Mouse (Mus musculus): ENCODE measurements around the gene Gm14399. TPM values are rescaled to one million over a fixed set of nuclear protein-coding genes. Genes with fewer than 3 reads are reported as not detected.
"Not testable (repeated sequence)": the region's sequence is repeated elsewhere in the genome, so short reads cannot be mapped to it uniquely, and the experiment has no call there.

Gene Gm14399
- polyA plus RNA-seq (2015; fragmentation: Nextera tagmentation; extraction: Ambion mirVana), result 5.3 and 6.1 TPM in 2 replicates

DNA sequence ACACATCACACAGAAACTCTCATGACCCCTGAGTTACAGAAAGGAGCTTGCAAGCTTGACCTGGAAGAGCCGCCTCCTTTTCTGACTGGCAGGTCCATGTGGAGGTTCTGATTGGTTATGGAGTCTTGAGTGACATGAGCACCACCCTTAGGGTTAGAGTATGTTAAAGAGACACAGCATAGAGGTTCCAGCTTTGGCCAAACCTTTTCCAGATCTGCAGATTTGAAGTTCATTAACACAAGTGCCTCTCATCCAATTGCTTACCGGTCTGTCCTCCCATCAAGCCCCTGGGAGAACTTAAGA, at the start of gene Gm14399:
Gene Gm14399 (minus strand): TSS at position 20 of the 303 bp plus-strand sequence.
- not testable (repeated sequence) for H3K4me1 ChIP-seq; H3K9me3 ChIP-seq (replicated peaks); H3K36me3 ChIP-seq; H3K27me3 ChIP-seq; H3K27ac ChIP-seq; ATAC-seq (replicated peaks; ENCODE audit: low FRiP score)
- peak within 1 kb of the TSS; percentile 48 for H3K4me2 ChIP-seq
- H3K4me3 ChIP-seq (replicated peaks), result peak within 1 kb of the TSS; percentile 51
- WGBS, result 0% methylated on average over 1 of the region's 2 CpGs
- peak within 1 kb of the TSS; percentile 36; the same call in 1 of the 2 replicates for H3K9ac ChIP-seq

DNA sequence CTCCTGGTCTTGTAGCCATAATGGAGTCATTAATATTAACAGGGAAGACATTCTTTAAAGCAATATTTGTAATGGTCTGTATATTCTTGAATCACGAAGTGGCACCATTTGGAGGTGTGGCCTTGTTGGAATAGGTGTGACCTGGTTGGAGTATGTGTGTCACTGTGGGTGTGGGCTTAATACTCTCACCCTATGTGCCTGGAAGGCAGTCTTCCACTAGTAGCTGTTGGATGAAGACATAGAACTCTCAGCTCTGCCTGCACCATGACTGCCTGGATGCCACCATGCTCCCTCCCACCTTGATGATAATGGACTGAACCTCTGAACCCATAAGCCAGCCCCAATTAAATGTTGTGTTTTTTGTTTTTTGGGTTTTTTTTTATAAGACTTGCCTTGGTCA, 37.2 kb upstream of the Gm14399 start:
- not testable (repeated sequence) for H3K9me3 ChIP-seq (replicated peaks)

DNA sequence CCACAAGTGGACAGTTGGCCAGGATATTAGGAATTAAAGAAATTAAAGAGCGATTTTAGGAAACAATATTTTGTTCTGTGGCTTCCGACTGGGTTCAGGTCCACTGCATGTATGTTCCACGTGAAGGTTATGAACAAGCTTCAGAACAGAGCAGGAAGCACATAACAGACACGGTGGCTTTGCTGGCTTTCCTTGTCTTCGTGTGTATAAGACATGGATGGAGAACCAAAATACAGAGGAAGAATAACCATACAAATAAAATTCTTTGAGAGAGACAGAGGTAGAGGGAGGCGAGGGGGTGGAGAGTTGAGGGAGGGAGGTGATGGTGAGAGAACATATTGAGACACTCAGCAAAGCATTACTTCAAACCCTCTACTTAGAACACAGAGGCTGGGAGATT, 34.5 kb upstream of the Gm14399 start:
- H3K9ac ChIP-seq, result no peak overlapping the region
- H3K4me2 ChIP-seq, result no peak overlapping the region
- H3K27me3 ChIP-seq, result no peaks in the 10 kb centered on the region
- H3K36me3 ChIP-seq, result no peaks in the 10 kb centered on the region
- no peak overlapping the region for H3K4me3 ChIP-seq (replicated peaks)
- H3K4me1 ChIP-seq, result no peaks in the 10 kb centered on the region
- no peak for ATAC-seq (replicated peaks; ENCODE audit: low FRiP score)
- no peaks in the 10 kb centered on the region for H3K9me3 ChIP-seq (replicated peaks)
- H3K27ac ChIP-seq, result no peak overlapping the region
- 84% methylated on average over 6 of the region's 6 CpGs for WGBS

More for the DNA sequence above, 37.2 kb upstream of the Gm14399 start:
- H3K4me3 ChIP-seq (replicated peaks); H3K27ac ChIP-seq; H3K27me3 ChIP-seq; H3K36me3 ChIP-seq; H3K4me1 ChIP-seq; H3K4me2 ChIP-seq; H3K9ac ChIP-seq; ATAC-seq (replicated peaks; ENCODE audit: low FRiP score): not testable (repeated sequence)
- WGBS, result 68% methylated on average over 1 of the region's 1 CpGs

DNA sequence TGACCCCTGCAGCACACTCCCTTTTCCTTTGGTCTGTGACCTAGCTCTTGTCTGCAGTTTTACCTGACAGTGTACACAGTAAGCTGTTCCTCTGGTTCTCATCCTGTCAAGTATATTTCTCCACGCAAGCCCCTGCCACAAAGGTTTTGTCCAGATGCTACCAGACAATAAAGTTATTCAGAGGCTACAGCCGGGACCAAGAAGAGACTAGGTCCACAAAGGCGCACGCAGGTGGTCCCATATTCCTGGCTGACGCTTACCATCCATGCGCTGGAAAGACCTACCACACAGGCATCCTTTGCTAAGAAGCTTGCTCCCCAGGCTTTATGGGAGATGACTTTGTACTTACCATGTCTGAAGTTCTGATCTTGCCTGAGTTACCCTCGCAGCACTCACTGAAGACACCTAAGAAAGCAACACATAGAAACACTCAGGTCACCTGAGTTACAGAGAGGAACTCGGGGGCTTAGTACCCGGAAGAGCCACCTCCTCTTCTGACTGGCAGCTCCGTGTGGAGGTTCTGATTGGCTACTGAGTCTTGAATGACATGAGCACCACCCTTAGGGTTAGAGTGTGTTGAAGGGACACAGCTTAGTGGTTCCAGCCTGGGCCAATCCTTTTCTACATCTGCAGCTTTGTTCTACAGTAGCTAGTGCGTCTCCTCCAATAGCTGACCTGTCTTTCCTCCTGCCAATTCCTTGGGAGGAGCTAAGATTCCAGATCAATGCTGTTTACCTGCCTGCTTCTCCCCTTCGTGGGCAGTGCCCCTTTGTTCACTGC, 33.8 kb upstream of the Gm14399 start, which contains the start of gene Gm14443:
Gene Gm14443 (minus strand): TSS at position 471 of the 780 bp plus-strand sequence.
- not testable (repeated sequence) for H3K27ac ChIP-seq; H3K9ac ChIP-seq; H3K9me3 ChIP-seq (replicated peaks); H3K36me3 ChIP-seq; H3K27me3 ChIP-seq; H3K4me1 ChIP-seq; H3K4me3 ChIP-seq (replicated peaks); H3K4me2 ChIP-seq; ATAC-seq (replicated peaks; ENCODE audit: low FRiP score)
- 81% methylated on average over 12 of the region's 12 CpGs for WGBS

DNA sequence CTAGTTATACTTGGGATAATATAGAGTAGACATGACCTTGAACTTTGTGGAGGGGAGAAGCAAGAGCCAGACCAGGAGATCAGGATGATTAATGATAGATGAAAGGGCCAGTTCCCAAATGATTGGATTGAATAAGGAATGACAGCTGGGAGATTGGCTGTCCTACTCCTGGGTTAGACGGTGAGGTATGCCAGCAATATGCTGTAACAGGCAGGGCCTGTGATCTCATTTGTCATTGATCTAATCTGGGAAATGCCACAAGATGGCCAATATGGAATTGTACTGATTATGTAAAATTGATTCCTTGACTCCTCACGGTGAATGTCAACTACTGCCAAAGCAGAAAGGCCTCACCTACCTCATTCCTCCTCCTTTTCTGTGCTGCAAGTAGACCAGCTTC, 32.2 kb upstream of the Gm14399 start:
- H3K9ac ChIP-seq; H3K4me2 ChIP-seq; H3K9me3 ChIP-seq (replicated peaks); H3K27ac ChIP-seq; H3K27me3 ChIP-seq; H3K36me3 ChIP-seq; H3K4me3 ChIP-seq (replicated peaks); ATAC-seq (replicated peaks; ENCODE audit: low FRiP score); H3K4me1 ChIP-seq: not testable (repeated sequence)
- 83% methylated on average over 2 of the region's 2 CpGs for WGBS

DNA sequence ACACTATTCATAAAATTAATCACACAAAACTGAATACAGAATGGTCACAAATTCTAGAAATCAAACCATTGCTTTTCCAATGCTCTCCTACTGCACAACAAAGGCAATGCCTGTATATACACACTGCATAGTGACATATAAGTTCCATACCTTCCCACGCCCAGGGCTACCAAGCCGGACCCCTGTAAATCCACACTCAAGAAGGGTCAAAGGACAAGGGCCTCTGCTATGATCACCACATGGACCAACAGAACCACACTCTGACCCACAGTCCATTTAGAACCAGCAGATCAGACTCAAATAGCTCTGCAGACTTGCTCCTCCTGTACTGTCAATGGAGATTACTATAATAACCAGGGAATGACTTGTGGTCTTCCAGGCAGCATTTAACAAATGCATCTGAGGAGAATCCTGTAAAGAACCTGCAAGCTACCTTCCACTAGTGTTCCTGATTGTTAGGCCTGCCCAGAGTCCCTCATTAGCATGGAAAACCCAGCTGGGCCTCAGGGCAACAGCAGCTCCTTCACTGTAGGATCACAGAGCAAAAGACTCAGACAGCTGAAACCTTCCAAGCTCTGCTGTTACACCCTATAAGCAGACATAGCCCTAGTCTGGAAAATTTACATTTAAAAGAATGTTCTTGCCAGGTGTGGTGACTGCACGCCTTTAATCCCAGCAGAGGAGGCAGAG, 31.2 kb upstream of the Gm14399 start:
- 88% methylated on average over 3 of the region's 3 CpGs for WGBS
- not testable (repeated sequence) for H3K4me1 ChIP-seq; H3K27ac ChIP-seq; H3K36me3 ChIP-seq; H3K4me2 ChIP-seq; H3K9me3 ChIP-seq (replicated peaks); H3K27me3 ChIP-seq; ATAC-seq (replicated peaks; ENCODE audit: low FRiP score); H3K9ac ChIP-seq; H3K4me3 ChIP-seq (replicated peaks)

DNA sequence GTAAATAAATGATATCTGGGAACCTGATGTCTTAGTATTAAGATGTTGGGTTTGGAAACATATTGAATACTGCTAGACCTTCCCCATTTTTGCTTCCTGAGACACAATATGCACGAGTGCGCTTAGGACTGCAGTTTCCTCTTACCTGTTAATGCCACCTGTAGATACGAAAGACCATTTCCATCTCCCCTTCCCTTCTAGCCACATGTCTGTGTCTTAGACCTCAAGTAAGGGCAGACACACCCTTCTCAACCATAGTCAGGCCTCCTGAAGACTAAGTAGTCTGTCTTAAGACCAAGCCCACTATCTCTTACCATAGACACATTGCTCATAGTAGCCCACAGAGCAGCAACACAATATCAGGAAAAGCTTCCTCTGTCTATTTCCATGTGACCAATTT, 30.3 kb upstream of the Gm14399 start:
- no peaks in the 10 kb centered on the region for H3K36me3 ChIP-seq
- no peak overlapping the region for H3K27ac ChIP-seq
- ATAC-seq (replicated peaks; ENCODE audit: low FRiP score), result no peak
- H3K9ac ChIP-seq, result no peak overlapping the region
- no peaks in the 10 kb centered on the region for H3K9me3 ChIP-seq (replicated peaks)
- 86% methylated on average over 3 of the region's 3 CpGs for WGBS
- H3K4me1 ChIP-seq, result no peaks in the 10 kb centered on the region
- H3K4me2 ChIP-seq, result no peak overlapping the region
- H3K27me3 ChIP-seq, result no peaks in the 10 kb centered on the region
- H3K4me3 ChIP-seq (replicated peaks), result no peak overlapping the region

DNA sequence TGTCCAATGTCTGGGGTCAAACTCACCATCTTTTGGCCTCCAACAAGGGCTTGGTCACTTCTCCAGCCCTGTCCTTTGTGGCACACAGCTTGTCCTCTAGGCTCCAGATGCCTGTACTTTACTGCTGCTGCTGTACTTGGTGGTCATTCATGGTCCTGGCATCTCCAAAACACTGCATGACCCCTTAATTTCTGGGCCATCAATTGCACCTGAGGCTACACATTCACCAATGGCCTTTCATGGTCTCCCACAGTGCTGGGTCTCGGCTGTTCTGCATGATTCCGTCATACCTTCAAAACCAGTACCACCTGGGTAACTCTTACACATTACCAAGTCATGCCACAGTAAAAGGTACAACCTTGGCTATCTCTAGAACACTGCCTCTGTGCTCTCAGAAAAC, 25.1 kb upstream of the Gm14399 start:
- not testable (repeated sequence) for H3K4me2 ChIP-seq; H3K4me3 ChIP-seq (replicated peaks); H3K27me3 ChIP-seq; H3K36me3 ChIP-seq; H3K9ac ChIP-seq; H3K9me3 ChIP-seq (replicated peaks); ATAC-seq (replicated peaks; ENCODE audit: low FRiP score); H3K27ac ChIP-seq; H3K4me1 ChIP-seq
- WGBS, result 90% methylated on average over 2 of the region's 2 CpGs

DNA sequence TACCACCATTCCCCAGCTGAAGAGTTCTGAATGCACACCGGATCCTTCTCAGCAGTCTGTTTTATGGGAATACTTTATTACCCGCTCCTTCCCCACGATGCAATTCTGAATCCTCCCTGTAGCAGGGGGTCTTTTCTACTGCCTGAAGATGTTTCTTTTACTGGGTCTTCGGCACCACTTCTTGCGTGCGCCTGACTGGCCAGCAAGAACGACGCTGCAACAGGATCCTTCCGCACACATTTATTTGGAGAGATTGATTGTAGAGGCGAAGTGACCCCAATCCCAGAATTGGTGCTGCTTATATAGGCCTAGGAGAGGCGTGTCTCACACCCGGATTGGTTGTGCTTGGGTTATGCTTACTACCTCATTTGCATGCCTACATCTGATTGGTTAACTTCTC, 23.3 kb upstream of the Gm14399 start:
- H3K4me2 ChIP-seq; H3K27me3 ChIP-seq; H3K4me1 ChIP-seq; ATAC-seq (replicated peaks; ENCODE audit: low FRiP score); H3K36me3 ChIP-seq; H3K9me3 ChIP-seq (replicated peaks); H3K9ac ChIP-seq; H3K27ac ChIP-seq; H3K4me3 ChIP-seq (replicated peaks): not testable (repeated sequence)
- WGBS, result 91% methylated on average over 12 of the region's 12 CpGs

DNA sequence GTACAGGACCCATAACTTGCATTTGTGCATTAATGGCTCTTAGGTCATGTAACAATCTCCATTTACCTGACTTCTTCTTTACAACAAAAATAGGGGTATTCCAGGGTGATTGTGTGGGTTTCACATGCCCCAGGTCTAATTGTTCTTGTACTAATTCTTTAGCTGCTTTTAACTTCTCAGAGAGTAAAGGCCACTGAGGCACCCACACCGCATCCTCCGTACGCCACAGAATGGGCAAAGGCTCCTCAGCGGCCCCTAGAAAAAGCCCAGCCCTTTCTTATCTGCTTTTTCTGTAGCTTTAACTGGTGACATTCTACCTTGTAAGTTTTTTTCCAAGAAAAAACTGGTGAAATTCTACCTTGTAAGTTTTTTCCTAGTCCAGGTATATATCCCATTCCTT, 19.6 kb upstream of the Gm14399 start:
- 89% methylated on average over 4 of the region's 4 CpGs for WGBS

DNA sequence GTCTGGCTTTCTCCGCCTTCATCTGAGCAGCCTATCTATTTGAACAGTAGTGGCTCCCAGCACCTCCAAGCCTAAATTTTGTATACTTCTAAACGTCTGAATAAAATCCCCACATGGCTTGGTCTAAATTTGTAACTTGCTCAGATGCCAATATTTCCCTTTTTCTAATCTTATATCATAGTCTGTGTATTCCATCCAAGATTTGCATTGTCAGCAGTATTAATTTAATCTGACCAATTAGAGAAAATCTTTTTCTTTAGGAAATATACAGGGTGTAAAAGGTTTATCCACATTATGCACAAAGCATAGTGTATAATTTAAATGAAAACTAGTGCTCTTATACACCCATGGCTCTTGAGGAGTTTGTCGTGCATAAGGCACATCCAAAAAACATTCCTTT, 16.8 kb upstream of the Gm14399 start:
- H3K4me2 ChIP-seq, result no peak overlapping the region
- no peak for ATAC-seq (replicated peaks; ENCODE audit: low FRiP score)
- peaks cover 15% of the 10 kb centered on the region for H3K9me3 ChIP-seq (replicated peaks)
- H3K9ac ChIP-seq, result no peak overlapping the region
- no peak overlapping the region for H3K27ac ChIP-seq
- no peaks in the 10 kb centered on the region for H3K36me3 ChIP-seq
- H3K4me1 ChIP-seq, result no peaks in the 10 kb centered on the region
- WGBS, result 76% methylated on average over 3 of the region's 3 CpGs
- H3K27me3 ChIP-seq, result no peaks in the 10 kb centered on the region
- H3K4me3 ChIP-seq (replicated peaks), result no peak overlapping the region

More for the DNA sequence above, 19.6 kb upstream of the Gm14399 start:
- not testable (repeated sequence) for H3K4me2 ChIP-seq; H3K4me3 ChIP-seq (replicated peaks); H3K36me3 ChIP-seq; H3K27me3 ChIP-seq; H3K9ac ChIP-seq; H3K27ac ChIP-seq; ATAC-seq (replicated peaks; ENCODE audit: low FRiP score); H3K4me1 ChIP-seq
- H3K9me3 ChIP-seq (replicated peaks), result peaks cover 10% of the 10 kb centered on the region

DNA sequence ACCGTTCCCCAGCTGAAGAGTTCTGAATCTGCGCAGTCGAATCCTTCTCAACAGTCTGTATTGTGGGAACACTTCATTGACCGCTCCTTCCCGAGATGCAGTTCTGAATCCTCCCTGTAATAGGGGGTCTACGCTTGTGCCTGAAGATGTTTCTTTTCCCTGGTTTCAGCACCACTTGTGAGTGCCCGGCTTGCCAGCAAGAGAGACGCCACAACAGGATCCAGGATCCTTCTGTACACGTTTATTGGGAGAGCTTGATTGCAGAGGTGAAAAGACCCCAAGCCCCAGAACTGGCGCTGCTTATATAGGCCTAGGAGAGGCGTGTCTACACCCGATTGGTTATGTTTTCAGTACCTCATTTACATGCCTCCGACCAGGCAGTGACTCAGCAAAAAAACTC, 14.9 kb upstream of the Gm14399 start:
- WGBS, result 90% methylated on average over 13 of the region's 13 CpGs
- no peaks in the 10 kb centered on the region for H3K36me3 ChIP-seq
- H3K27ac ChIP-seq, result no peak overlapping the region
- H3K27me3 ChIP-seq, result no peaks in the 10 kb centered on the region
- H3K9ac ChIP-seq, result no peak overlapping the region
- ATAC-seq (replicated peaks; ENCODE audit: low FRiP score), result no peak
- H3K4me3 ChIP-seq (replicated peaks), result no peak overlapping the region
- no peak overlapping the region for H3K4me2 ChIP-seq
- H3K9me3 ChIP-seq (replicated peaks), result peaks cover 15% of the 10 kb centered on the region
- no peaks in the 10 kb centered on the region for H3K4me1 ChIP-seq
